Mouse (Mus musculus) cortical plate, adult 2 months (tissue): ENCODE results near the gene Gsta3.

Experiments
- CTCF ChIP-seq: fragments of 200-500 bp; IDR thresholded peaks from 2 replicates; pipeline ENCODE4 v1.5.1; 2011; ENCODE audit warnings: mild to moderate bottlenecking, control low read depth, low read length; ENCODE audit not compliant: insufficient read depth; ENCODE audit errors: extremely low read depth
- POLR2A ChIP-seq: fragments of 200-500 bp; IDR thresholded peaks from 2 replicates; pipeline ENCODE4 v1.6.1; 2011; ENCODE audit warnings: mild to moderate bottlenecking, low read length, control low read depth; ENCODE audit not compliant: insufficient read depth; ENCODE audit errors: extremely low read depth

GRCm38 (mm10) chr1:21280306-21280705 lies 39.9 kb downstream of the Gsta3 start:
- TF ChIP-seq CTCF: no peak
- no peak for TF ChIP-seq POLR2A
